Mouse (Mus musculus) thymus, adult 2 months (tissue): ENCODE data around the gene Stxbp1.

ENCODE experiments used
- CTCF ChIP-seq: fragments of 200-500 bp; IDR thresholded peaks from 2 replicates; pipeline ENCODE4 v1.5.1; 2012; ENCODE audit warnings: mild to moderate bottlenecking, control low read depth, low read length, moderate library complexity, borderline replicate concordance; ENCODE audit not compliant: control insufficient read depth, poor library complexity, insufficient read depth; ENCODE audit errors: extremely low read depth
- POLR2A ChIP-seq: fragments of 200-500 bp; IDR thresholded peaks from 2 replicates; pipeline ENCODE4 v1.6.1; 2012; ENCODE audit warnings: mild to moderate bottlenecking, low read length, control low read depth, moderate library complexity; ENCODE audit not compliant: control insufficient read depth, poor library complexity, insufficient read depth; ENCODE audit errors: extremely low read depth

DNA sequence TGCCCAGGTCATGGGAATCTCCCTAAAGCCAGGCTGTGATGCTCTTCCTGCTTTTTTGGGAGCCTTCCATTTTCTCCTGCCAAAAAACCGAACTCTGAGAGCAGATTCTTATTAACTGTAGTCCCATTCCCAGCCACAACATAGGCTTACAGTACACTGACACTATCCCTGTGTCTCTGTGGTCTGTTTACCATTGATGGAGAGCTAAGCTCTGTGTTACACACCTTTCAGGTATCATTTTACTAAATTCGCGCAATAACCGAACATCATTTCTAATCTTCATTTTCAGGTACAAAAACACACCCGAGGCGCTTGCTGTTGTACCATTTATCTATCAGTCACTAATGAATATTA, 400 bp upstream of the Stxbp1 start:
- TF ChIP-seq POLR2A (no peak), CTCF (no peak)
